Mouse (Mus musculus) large intestine, adult 2 months (tissue): ENCODE measurements around the gene Slc25a5. TPM values are rescaled to one million over a fixed set of nuclear protein-coding genes. Genes with fewer than 3 reads are reported as not detected.

Experiments
- DNase-seq: peaks from one replicate; pipeline ENCODE4 v3.0.0-alpha.2; 2012; ENCODE audit warnings: low read depth, low spot score
- WGBS: fragments of 180-500 bp; shearing (Covaris S2); methylation state at CpG from one replicate; pipeline ENCODE4 v1.1.7; 2018; 5-methylcytosine and 5-hydroxymethylcytosine counted together
- polyA plus RNA-seq: library from polyadenylated mRNA; depleted of rRNA; stranded (reverse); fragments of >200 nt; gene quantifications from 2 replicates; pipeline ENCODE4 v1.2.3, GENCODE M21; 2012; rRNA removed

Slc25a5 gene
- polyA plus RNA-seq, 1 experiment, result 1,802 TPM

GRCm38 (mm10) chrX:36830271-36830670, 34.8 kb downstream of the Slc25a5 start:
- no peak for DNase-seq
- 29% methylated on average over 5 of the region's 5 CpGs for WGBS

DNA sequence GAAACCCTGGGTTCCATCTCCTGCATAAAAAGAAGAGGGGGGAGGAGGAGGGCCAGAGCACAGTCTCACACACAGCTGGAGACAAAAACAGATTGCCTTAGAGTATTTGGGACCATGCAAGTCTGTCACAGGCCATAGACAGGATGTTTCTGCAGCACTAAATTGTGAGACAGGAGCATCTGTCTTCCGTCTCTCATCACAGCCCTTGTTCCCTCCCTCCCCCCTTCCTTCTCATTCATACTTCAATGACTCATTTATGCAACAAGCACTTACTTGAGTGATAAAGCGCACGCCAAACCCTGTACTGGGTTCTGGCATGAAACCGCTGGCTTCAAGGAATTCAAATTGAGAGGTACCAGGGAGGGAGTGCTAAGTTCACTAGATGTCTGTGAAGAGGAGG, 36.2 kb downstream of the Slc25a5 start:
- no peak for DNase-seq
- 36% methylated on average over 4 of the region's 4 CpGs for WGBS

- 39% methylated on average over 19 of the region's 19 CpGs for WGBS
- DNase-seq, result no peak
Measured at GRCm38 (mm10) chrX:36833397-36834084, 38.1 kb downstream of the Slc25a5 start.

GRCm38 (mm10) chrX:36837069-36837676, 41.7 kb downstream of the Slc25a5 start:
- WGBS, result 47% methylated on average over 6 of the region's 6 CpGs
- DNase-seq, result no peak

DNA sequence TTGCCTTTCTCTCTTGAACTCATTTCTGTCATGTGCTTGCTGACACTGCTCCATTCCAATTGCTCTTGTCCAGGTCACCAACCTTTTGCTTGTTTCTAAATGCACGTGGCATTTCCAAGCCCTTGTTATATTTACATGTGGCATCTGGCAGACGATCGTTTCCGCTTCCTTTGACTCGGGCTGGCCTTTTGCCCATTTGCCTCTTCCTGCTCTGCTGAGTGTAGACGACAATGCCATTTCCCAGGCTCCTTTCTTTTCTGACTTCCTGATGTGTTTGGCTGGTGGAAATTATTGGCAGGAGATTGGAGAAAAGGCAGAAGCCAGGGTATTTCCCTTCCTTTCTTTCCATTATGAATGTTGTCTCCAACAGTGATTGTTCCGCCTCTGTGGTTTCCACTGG, 43.9 kb downstream of the Slc25a5 start:
- DNase-seq, result no peak
- WGBS, result 38% methylated on average over 7 of the region's 7 CpGs

DNA sequence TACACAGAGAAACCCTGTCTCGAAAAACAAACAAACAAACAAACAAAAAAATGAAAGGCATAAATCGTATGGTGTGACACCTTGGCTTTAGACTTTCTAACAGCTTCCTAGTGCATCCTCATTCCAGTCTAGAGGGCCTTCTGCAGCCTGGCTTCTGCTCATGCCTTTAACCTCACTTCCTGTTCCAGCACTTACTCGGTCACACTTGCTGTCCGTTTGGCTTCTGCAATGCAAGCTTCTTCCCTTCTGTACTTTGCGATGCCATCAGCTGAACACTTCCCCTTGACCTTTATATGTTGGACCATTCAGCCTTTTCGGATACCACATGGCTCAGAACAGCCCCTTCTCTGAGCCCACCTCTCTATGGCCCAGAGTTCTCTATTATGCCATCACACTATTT, 46.2 kb downstream of the Slc25a5 start:
- no peak for DNase-seq
- 76% methylated on average over 6 of the region's 6 CpGs for whole genome bisulfite sequencing

DNA sequence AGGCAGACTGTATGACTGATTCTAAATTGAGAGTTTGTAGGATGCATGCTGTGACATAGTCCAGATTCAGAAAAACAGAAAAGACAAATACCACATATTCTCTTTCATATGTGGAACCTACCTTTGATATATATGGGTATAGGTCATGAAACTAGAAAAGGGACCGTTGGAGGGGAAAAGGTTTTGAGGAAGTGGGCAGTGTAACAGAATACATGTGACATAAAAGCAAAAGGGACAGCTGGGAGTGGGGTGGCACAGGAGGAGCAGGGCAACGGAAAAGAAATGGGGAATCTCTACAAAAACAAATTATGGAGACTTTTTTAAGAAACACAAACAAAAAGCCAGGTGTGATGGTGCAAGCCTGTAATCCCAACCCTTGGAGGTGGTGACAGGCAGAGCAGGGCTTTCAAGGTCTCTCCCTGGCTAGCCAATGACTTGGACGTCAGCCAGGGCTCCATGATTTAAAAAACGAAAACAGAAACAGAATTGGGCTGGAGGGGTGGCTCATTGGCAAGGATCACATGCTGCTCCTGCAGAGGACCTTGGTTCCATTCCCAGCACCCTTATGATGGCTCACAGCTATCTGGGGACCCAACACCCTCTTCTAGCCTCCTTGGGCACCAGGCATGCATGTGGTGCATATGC, 48.0 kb downstream of the Slc25a5 start:
- DNase-seq, result no peak
- WGBS, result 34% methylated on average over 4 of the region's 4 CpGs

GRCm38 (mm10) chrX:36847152-36847551, 51.7 kb downstream of the Slc25a5 start:
- DNase-seq, result no peak
- 74% methylated on average over 1 of the region's 1 CpGs for WGBS

Other genes starting within 250 kb of the Slc25a5 start
- gene Pgrmc1, start 197.4 kb upstream of the Slc25a5 start, polyA plus RNA-seq, result 57.3 and 96.8 TPM in 2 replicates
- 0.22 and 0.36 TPM in 2 replicates for gene Akap17b, start 150.3 kb upstream of the Slc25a5 start, polyA plus RNA-seq
- 0.78 and 0.96 TPM in 2 replicates for gene Slc25a43, start 52.0 kb upstream of the Slc25a5 start, polyA plus RNA-seq
- 41.4 and 43.5 TPM in 2 replicates for gene Ube2a, start 78.2 kb downstream of the Slc25a5 start, polyA plus RNA-seq
- 5.0 and 11.2 TPM in 2 replicates for gene C330007P06Rik, start 78.5 kb downstream of the Slc25a5 start, polyA plus RNA-seq
- 0.84 and 0.95 TPM in 2 replicates for gene Nkrf, start 107.2 kb downstream of the Slc25a5 start, polyA plus RNA-seq
- gene Sept6, start 196.1 kb downstream of the Slc25a5 start, polyA plus RNA-seq, result 4.9 and 12.1 TPM in 2 replicates